Mouse (Mus musculus) heart, postnatal 0 days (tissue): ENCODE measurements around the gene Arpc3.

Source experiments
- CTCF ChIP-seq: IDR thresholded peaks from 2 replicates; pipeline ENCODE4 v1.5.1; 2016; ENCODE audit warnings: antibody characterized with exemption, control low read depth, low read depth
- EP300 ChIP-seq: IDR thresholded peaks from 2 replicates; pipeline ENCODE4 v1.6.1; 2016; ENCODE audit warnings: antibody characterized with exemption, low read depth

DNA sequence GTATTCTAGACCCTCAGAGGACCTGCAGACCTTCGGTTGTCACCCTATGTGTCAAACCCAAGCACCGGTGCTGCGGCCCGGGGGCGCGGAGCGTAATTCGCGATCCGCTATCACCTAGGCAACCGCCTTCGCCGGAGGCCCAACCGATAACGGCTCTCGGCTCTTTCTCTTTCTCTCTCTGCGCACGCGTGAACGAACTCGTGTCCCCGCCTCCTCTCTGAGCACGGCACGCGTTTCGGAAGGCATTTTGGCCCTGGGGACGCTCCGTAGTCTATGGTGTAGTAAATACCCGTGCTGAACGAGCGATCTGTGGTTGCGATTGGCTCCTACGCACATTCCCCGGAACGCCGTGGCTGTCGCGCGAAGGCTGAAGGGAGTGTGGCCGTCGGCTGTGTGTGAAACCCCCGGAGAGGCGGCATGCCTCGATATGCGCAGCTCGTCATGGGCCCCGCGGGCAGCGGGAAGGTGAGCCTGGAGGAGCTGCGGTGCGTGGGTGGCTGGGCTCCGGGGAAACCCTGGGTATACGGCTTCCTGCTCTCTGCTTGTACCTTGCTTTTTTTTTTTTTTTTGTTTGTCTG lies 19.4 kb upstream of the Arpc3 start, which contains the start of gene Fam216a:
- no peak for TF ChIP-seq CTCF
- TF ChIP-seq EP300: 0 out of 2 replicates have a peak, but pooled peaks have one; percentile 57
